Mouse (Mus musculus) heart, adult 18-20 months (tissue): ENCODE measurements around the gene Tsnaxip1. TPM values are rescaled to one million over a fixed set of nuclear protein-coding genes. Genes with fewer than 3 reads are reported as not detected.
"Not testable (repeated sequence)": the region's sequence is repeated elsewhere in the genome, so short reads cannot be mapped to it uniquely, and the experiment has no call there.

Experiments used
- DNase-seq, 2 experiments: peaks; one replicate each; pipeline ENCODE4 v3.0.0; 2021 to 2022; ENCODE audit warnings: mixed read lengths in 1 of 2
- total RNA-seq, 2 experiments: library from RNA; stranded (reverse); gene quantifications; 2 replicates each; pipeline ENCODE4 v1.2.3; 2021

The Tsnaxip1 gene
- total RNA-seq, 2 experiments from 2014 or later = not detected

DNA sequence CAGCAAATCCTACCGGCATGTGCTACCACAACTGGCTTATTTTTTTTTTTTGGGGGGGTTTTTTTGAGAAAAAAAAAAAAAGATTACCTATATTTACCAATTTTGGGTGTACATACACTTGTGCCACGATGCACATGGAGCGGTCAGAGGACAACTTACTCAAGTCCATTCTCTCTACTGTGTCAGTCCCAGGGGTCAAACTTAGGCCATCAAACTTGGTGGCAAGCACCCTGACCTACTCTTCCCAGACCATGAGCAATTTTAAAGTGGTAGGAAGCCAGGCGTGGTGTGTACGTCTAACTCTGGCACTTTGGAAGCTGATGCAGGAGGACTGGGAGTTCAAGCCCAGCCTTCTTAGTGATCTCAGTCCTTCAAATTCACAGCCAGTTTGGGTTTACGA lies 14.3 kb upstream of the Tsnaxip1 start:
- no peak for DNase-seq

DNA sequence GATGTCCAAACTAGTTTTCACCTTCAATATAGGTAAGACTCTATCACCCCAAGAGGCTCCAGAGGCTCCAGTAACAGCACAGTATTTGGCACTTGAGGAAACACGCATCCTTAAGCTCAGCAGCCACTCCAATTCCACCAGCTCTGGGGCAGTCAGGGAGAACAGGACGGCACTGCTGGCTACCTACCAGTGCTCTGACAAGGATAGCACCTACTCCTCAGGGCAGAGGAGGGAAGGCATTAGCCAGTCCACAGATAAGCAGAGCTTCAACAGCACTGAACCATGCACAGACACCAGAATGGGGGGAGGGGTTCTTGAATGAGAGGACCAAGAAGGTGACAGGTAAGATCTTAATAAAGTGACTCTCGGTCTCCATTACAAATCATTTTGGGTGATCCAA lies 7.9 kb upstream of the Tsnaxip1 start:
- DNase-seq = no peak

DNA sequence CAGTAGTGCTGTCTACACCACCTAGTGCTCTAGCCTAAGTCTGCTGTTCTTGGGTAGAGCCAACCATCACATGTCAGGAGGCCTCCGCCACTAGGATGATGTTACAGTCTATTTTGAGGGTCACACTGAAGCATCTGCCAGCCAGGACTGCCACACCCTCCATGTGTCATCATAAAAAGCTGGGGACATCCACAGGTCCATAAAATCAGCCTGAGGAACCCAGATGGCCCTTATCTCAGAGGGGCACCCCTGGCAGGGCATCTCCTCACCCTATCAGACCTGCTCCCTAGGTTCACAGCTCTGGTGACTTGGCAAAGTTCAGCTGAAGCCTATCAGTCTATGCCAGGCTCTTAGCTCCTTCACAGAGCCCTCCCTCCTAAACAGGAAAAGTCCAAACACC lies 6.6 kb upstream of the Tsnaxip1 start:
- peak; percentile 51 to 68 for DNase-seq

DNA sequence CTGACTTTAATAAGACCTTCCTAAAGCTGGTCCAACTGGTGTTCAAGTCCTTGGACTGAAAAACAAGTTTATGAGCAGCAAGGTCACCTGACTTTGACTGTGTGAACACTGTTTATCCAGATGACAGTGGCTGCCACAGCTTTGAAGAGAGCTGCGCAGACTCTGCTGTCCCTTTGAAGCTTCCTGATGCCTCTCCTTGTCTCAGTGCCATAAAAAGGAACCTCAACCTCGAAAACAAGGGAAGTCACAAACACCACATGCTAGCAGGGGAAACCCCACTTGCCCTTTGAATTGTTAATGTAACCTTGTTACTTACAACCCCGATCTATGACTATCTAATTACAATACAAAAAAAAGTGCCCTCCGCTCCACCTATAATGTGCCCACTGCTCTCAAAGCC lies 2.0 kb upstream of the Tsnaxip1 start:
- DNase-seq = peak in 1 of 2 experiments; percentile 24

DNA sequence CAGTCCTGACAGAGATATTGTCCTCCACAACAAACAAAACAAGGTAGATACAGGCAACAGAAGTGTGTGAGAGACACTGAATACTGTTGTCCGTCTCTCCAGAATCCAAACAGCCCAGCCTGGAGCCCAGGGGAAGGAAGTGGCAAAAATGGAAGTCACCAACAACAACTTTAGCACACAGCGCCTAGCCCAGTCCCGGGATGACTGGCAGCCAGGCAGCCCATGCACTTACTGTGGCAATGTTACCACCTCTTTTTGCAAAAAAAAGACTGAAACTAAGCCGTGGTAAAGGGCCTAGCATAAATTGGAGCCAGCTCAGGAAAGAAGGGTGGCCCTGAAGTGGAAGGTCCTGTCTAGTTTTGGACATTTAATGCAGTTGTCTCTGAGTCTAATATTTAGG lies 1.2 kb upstream of the Tsnaxip1 start:
- no peak for DNase-seq

DNA sequence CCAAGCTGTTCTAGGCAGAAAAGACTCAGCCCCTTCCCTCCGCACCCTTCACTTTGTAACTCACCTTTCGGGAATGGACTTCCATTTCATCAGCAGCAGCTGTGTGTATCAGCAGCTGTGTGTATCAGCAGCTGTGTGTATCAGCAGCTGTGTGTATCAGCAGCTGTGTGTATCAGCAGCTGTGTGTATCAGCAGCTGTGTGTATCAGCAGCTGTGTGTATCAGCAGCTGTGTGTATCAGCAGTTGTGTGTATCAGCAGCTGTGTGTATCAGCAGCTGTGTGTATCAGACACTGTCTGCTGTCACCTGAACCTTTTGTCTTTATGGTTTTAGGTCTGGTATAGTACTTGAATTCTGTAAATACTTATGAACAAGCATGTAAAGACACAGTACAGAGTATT lies 6.2 kb downstream of the Tsnaxip1 start:
- DNase-seq = not testable (repeated sequence)

DNA sequence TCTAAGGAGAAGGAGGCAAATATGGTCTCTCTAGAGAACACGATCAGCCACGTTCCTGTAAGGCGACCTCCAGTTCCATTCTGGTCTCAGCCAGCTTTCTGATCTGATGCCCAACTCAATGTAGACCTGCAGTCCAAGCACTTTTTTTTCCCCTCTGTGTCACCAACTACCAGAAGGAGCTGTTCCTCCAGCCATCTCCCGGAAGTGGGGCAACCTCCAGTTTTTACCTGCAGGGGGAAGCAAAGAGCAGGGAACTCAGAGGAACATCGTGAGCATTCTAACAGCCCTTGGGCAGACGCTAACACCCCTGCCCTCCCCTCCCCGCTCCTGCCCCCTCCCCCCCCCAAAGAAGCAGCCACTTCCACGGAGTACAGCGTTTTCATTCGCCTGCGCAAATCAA lies 7.8 kb downstream of the Tsnaxip1 start:
- peak; percentile 74 to 88 for DNase-seq

DNA sequence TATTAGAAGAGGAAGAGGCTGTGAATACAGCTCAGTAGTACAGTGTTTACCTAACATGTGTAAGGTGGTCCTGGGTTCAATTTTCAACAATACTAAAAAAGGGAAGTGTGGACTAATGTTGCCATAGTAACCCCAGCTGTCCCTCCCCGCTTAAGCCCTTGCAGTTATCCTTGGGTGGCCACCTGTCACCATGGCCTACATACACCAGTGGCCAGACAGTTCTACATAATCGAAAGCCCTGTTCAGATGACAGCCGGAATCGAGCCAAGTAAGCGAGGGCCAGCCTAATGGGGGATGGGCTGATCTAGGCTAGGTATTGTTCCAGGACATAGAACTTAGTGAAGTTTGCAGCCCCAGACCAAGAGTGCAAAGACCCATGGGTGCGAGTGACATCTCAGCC lies 9.5 kb downstream of the Tsnaxip1 start:
- DNase-seq = no peak

DNA sequence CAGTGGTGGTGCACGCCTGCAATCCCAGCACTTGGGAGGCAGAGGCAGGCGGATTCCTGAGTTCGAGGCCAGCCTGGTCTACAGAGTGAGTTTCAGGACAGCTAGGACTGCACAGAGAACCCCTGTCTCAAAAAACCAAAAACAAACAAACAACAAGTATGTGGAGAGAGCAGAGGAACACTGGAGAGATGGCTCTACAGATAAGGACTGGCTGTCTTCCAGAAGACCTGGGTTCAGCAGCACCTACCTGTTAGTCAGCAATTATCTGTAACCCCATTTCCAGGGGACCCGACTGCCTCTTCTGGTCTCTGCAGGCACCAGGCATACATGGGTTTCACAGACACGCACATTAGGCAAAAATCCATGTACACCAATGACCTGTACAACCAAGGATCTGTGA lies 11.7 kb downstream of the Tsnaxip1 start:
- DNase-seq = no peak

DNA sequence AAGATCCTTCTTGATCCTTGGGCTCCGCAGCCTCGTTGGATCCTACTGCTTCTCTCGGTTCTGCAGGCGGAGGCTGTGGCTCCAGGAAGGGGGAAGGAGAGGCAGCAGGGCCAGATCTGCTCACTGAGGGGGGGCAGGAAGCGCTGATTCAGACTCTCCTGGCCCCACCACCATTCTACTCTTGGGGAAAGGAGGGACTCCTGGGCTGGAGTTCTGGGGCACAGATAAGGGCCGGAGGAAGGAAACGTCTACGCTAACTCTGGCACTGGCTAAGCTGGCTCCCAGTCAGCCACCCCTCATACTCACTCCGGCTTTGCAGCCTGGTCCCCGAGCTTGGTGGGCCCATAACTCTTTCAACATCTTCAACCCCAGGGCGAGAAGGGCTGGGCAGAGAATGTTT lies 19.1 kb downstream of the Tsnaxip1 start:
- peak in 1 of 2 experiments; percentile 46 for DNase-seq

DNA sequence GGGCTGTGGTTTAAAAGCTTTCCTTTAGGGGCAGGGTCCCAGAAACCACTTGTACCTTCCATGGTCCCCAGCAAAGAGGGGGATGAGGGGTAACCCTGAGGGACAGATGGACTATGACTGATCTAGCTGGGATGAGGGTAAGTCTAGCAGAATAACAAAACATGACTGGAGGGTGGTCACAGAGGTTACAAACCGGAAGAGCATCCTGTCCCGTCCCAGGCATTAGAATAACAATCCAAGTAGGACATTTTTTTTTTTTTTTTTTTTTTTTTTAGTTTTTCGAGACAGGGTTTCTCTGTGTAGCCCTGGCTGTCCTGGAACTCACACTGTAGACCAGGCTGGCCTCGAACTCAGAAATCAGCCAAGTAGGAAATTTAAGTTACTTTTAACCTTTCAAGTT lies 22.5 kb downstream of the Tsnaxip1 start:
- no peak for DNase-seq

DNA sequence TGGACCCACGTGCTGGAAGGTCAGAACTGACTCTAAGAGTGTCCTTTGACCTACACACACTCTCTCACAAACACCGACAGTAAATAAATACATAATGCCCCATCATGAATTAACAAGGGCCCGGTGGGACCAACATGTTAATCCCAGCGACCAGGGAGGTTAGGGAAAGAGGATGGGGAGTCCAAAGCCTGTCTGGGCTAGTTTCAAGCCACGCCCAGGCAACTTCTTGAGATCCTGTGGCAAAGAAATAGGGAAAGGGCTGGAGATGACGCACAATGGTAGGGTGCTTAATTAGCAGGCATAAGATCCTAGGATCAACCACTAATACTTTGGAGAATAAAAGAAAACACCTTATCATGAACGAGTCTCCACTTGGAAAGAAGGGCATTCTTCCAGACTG lies 23.1 kb downstream of the Tsnaxip1 start:
- DNase-seq = no peak

DNA sequence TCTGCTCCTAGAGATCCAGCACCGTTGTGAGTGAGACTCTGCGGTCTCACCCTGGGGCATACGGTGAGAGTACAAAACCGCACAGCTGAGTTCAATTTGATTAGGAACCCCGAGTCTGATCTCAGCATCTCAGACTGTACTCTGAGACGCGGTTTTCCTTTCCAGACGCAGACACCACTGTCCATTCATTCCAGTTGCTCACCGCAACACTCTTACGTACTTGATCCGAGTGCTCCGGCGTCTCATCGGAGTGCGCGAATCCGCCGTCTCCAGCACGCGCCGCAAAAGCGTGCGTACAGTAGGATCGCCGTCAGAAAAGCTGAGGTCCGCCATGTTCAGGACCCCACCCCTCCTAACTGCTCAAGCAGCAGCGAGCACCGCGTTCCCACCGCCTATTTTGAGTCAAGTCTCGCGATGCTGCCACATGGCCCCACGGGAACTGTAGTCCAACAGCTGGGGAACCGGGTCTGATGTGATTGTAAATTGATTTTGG lies 24.2 kb downstream of the Tsnaxip1 start:
- peak; percentile 92 to 96 for DNase-seq

DNA sequence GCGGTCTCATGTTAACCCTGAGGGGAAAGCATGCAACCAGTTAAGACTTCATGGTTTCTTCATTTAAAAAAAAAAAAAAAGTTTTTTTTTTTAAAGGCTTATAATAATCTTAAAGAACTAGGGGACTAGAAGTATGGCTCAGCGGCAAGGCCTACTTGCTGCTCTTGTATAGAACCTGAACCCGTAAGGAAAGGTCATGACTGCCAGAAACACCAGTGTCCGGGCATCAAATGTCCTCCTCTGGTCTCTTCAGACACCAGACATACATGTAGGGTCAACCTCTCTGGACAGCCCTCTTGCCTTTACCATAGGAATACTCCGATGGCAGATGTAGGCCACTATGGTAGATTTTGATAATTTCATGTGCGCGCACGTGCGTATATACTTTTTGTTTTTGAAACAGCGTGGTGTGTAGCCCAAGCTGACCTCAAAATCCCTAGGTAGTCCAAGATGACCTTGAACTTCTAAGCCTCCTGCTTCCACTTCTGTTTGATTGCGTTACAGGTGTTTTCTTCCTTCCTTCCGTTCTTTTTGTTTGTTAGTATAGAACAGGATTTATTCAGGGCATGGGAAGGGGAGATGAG lies 24.7 kb downstream of the Tsnaxip1 start:
- peak in 1 of 2 experiments; percentile 41 for DNase-seq

DNA sequence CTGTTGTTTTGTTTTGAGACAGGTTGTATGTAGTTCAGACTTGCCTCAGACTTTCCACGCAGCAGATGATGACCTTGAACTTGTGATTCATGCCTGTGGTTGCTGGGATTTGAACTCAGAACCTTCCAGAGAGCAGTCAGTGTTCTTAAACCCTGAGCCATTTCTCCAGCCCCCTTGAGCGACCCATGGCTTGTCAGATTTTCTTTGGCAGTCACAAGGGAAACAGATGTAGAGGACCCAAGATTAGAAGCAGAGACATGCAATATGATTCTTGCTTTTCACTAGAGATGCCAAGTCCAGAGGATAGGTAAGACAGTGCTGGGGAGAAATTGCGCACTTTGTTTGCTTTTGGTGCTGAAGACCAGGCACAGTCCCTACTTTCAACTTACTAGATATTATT lies 25.6 kb downstream of the Tsnaxip1 start, which contains the start of gene Cenpt:
Gene Cenpt, minus strand, starts transcription at position 101 of the 400 bp plus-strand sequence.
- DNase-seq = no peak

DNA sequence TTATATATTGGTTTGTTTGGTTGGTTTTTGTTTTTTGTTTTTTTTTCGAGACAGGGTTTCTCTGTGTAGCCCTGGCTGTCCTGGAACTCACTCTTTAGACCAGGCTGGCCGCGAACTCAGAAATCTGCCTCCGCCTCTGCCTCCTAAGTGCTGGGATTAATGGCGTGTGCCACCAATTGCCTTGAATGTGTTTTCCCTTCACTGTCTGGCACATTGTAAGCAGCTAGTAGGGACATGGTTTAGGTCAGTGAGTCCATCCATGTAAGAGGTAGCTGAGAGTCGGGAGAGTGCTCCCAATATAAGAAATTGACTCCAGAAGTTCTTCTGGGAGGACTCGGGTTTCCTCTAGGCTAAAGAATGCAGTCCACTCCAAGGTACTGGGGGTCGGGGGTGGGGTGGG lies 26.8 kb downstream of the Tsnaxip1 start:
- DNase-seq = no peak

DNA sequence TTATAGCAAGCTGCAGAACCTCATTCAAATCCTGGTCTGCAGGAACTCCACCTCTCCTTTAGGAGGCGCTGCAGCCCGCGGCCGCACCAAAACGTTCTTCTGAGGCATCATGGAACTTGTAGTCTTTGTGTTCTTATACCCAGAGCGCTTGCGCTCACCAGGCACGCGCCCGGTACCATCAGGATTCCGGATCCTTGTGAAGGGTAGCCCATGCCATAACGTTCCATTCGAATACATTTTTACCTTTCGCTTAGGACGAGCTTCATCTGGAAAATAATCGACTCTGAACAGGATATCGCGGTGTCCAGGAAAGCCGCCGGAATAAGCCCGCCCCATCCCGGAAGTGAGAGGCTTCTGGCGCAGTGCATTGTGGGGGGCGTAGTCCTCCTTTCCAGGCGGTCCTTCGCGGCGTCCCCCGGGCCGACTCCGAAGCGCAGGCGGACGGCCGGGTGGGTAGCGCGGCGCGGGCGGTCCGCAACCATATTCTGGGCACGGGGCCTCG lies 27.2 kb downstream of the Tsnaxip1 start, which contains the start of gene Thap11:
Gene Thap11, plus strand, starts transcription at position 418 of the 502 bp plus-strand sequence.
- DNase-seq = peak; percentile 95 to 96

DNA sequence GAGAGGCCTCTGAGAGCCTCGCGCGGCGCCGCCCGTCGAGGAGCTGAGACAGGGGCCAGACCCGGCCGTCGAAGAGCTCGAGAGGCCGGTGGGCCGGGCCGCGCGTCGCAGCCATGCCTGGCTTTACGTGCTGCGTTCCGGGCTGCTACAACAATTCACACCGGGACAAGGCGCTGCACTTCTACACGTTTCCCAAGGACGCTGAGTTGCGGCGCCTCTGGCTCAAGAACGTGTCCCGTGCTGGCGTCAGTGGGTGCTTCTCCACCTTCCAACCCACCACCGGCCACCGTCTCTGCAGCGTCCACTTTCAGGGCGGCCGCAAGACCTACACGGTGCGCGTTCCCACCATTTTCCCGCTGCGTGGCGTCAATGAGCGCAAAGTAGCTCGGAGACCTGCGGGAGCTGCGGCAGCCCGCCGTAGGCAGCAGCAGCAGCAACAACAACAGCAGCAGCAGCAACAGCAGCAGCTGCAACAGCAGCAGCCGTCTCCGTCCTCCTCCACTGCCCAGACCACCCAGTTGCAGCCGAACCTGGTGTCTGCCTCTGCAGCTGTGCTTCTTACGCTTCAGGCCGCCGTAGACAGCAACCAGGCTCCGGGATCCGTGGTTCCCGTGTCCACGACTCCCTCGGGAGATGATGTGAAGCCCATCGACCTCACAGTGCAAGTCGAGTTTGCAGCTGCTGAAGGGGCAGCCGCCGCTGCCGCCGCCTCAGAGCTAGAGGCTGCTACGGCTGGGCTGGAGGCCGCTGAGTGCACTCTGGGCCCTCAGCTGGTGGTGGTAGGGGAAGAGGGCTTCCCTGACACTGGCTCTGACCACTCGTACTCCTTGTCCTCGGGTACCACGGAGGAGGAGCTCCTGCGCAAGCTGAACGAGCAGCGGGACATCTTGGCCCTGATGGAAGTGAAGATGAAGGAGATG lies 28.0 kb downstream of the Tsnaxip1 start:
- DNase-seq = peak in 1 of 2 experiments; percentile 49

DNA sequence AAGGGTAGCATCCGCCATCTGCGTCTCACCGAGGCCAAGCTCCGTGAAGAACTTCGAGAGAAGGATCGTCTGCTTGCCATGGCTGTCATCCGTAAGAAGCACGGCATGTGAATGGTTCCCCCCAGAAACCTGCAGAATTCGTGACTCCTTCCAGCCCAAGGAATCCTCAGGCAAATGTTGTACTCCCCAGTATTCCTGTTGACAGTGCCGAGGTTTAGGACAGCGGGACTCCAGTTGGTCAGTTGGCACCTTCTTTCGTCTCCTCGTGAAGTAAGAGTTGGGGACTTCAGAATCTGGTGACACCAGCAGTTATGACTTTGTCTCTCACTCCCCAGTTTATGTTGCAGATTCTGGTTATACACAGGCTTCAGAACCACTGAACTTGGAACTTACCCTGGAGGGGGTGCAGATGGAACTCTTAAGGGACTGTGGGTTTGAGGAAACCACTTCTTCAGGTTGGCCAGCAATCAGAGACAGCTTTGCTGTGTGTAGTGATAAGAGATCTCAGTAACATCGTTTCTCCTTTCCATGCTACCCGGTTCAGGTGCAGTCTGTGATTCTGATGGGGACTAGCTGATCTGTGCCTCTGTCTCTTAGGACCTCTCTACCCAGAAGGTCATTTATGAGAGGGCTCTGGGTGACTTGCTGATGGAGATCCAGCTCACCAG lies 28.8 kb downstream of the Tsnaxip1 start:
- no peak for DNase-seq

DNA sequence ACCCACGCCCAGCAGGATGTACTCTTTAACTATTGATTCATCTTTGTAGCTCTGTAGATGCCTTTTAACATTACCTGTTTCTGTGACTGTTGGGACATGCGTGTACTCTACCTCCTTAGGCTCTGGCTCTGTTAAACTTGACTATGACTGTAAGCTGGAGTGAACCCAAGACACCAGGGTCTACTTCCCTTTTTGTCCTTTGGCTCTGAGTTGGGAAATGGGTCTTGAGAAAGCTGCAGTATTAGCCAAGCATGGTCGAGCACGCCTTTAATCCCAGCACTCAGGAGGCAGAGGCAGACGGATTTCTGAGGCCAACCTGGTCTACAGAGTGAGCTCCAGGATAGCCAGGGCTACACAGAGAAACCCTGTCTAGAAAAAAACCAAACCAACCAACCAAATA lies 31.0 kb downstream of the Tsnaxip1 start:
- DNase-seq = peak in 1 of 2 experiments; percentile 42

DNA sequence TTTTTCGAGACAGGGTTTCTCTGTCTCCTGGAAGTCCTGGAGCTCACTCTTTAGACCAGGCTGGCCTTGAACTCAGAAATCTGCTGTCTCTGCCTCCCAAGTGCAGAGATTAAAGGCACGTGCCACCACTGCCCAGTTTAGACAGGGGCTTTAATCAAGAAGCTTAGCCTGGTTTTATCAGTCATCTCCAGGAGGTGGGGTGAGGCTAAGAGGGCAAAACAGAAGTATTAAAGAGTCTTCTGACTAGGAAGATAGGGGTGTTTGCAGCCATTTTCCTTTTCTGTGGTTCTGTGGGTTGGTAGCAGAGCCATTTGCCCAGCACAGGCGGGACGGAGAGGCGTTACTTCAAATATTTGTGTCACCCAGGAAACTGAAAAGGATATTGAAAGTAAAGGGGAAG lies 31.8 kb downstream of the Tsnaxip1 start:
- no peak for DNase-seq
